Mouse (Mus musculus) frontal cortex, postnatal 14 days (tissue): ENCODE data around the gene Ldb3.

Source experiments
- DNase-seq, 2 experiments: peaks; one replicate each; pipeline ENCODE4 v3.0.0; 2022; ENCODE audit warnings: low spot score in 2 of 2

Gene Ldb3

GRCm38 (mm10) chr14:34590743-34591675, 2.5 kb upstream of the Ldb3 start:
- DNase-seq: no peak

GRCm38 (mm10) chr14:34590017-34590570, 1.6 kb upstream of the Ldb3 start:
- DNase-seq: no peak

- DNase-seq: no peak
Observed at GRCm38 (mm10) chr14:34589185-34589713, 767 bp upstream of the Ldb3 start.

- no peak for DNase-seq
Observed at GRCm38 (mm10) chr14:34588005-34588404, 477 bp downstream of the Ldb3 start.

GRCm38 (mm10) chr14:34586871-34587270, 1.6 kb downstream of the Ldb3 start:
- no peak for DNase-seq

GRCm38 (mm10) chr14:34585358-34586105, 3.0 kb downstream of the Ldb3 start:
- no peak for DNase-seq

- DNase-seq: no peak
Observed at GRCm38 (mm10) chr14:34582740-34583427, 5.6 kb downstream of the Ldb3 start.

- no peak for DNase-seq
Observed at GRCm38 (mm10) chr14:34576858-34577257, 11.6 kb downstream of the Ldb3 start.

GRCm38 (mm10) chr14:34574068-34574467, 14.4 kb downstream of the Ldb3 start:
- no peak for DNase-seq

GRCm38 (mm10) chr14:34573348-34573913, 15.1 kb downstream of the Ldb3 start:
- no peak for DNase-seq

- DNase-seq: no peak
Observed at GRCm38 (mm10) chr14:34571610-34572387, 16.7 kb downstream of the Ldb3 start.

GRCm38 (mm10) chr14:34570903-34571302, 17.6 kb downstream of the Ldb3 start:
- no peak for DNase-seq

GRCm38 (mm10) chr14:34570294-34570693, 18.2 kb downstream of the Ldb3 start:
- peak; percentile 36 to 75 for DNase-seq

GRCm38 (mm10) chr14:34569534-34570194, 18.8 kb downstream of the Ldb3 start:
- no peak for DNase-seq

GRCm38 (mm10) chr14:34568626-34569025, 19.9 kb downstream of the Ldb3 start:
- DNase-seq: no peak

GRCm38 (mm10) chr14:34567697-34568096, 20.8 kb downstream of the Ldb3 start:
- no peak for DNase-seq

- no peak for DNase-seq
Observed at GRCm38 (mm10) chr14:34566530-34566929, 22.0 kb downstream of the Ldb3 start.

GRCm38 (mm10) chr14:34565711-34566110, 22.8 kb downstream of the Ldb3 start:
- no peak for DNase-seq

GRCm38 (mm10) chr14:34564646-34565045, 23.8 kb downstream of the Ldb3 start:
- no peak for DNase-seq

- no peak for DNase-seq
Observed at GRCm38 (mm10) chr14:34562393-34562792, 26.1 kb downstream of the Ldb3 start.
